Mouse (Mus musculus) megakaryocyte-erythroid progenitor cell, adult 5-6 weeks (primary cell): Measurements from ENCODE around the gene Zfp825. TPM values are rescaled to one million over a fixed set of nuclear protein-coding genes. Genes with fewer than 3 reads are reported as not detected.

Experiments
- total RNA-seq, 2 experiments: library from RNA; stranded (forward) in 1 of 2; stranded (reverse) in 1 of 2; fragments of 200-1000, 215-1000 nt in 1 of 2; fragments of >200 nt in 1 of 2; fragmentation: Nextera tagmentation in 1 of 2; gene quantifications; 2 replicates each; pipeline ENCODE4 v1.2.3; 2014 to 2017

Zfp825 gene
- total RNA-seq, 2 experiments from 2014 or later, result 3.4 to 10.5 TPM

Other genes with a start within 250 kb of the Zfp825 start
- gene Ahrr, start 201.7 kb downstream of the Zfp825 start, total RNA-seq (2014; fragmentation: Nextera tagmentation), result not detected in 2 replicates
- gene Ahrr, start 201.7 kb downstream of the Zfp825 start, total RNA-seq (2017), result 0.80 TPM in 1 of 2 replicates, not detected in the other
- gene Pdcd6, start 176.4 kb downstream of the Zfp825 start, total RNA-seq (2014; fragmentation: Nextera tagmentation), result 102 and 146 TPM in 2 replicates
- gene Pdcd6, start 176.4 kb downstream of the Zfp825 start, total RNA-seq (2017), result 107 and 126 TPM in 2 replicates
- gene Sdha, start 143.7 kb downstream of the Zfp825 start, total RNA-seq (2014; fragmentation: Nextera tagmentation), result 173 and 209 TPM in 2 replicates
- 330 and 537 TPM in 2 replicates for gene Sdha, start 143.7 kb downstream of the Zfp825 start, total RNA-seq (2017)
- 21.0 and 28.1 TPM in 2 replicates for gene Ccdc127, start 143.7 kb downstream of the Zfp825 start, total RNA-seq (2014; fragmentation: Nextera tagmentation)
- 41.0 and 71.2 TPM in 2 replicates for gene Ccdc127, start 143.7 kb downstream of the Zfp825 start, total RNA-seq (2017)
- not detected in 2 replicates for gene Lrrc14b, start 130.0 kb downstream of the Zfp825 start, total RNA-seq (2014; fragmentation: Nextera tagmentation)
- gene Lrrc14b, start 130.0 kb downstream of the Zfp825 start, total RNA-seq (2017), result not detected in 2 replicates
- gene Zfp72, start 103.2 kb downstream of the Zfp825 start, total RNA-seq (2014; fragmentation: Nextera tagmentation), result 1.0 and 2.0 TPM in 2 replicates
- gene Zfp72, start 103.2 kb downstream of the Zfp825 start, total RNA-seq (2017), result 1.6 and 7.2 TPM in 2 replicates
- gene Ftl1-ps1, start 94.3 kb downstream of the Zfp825 start, total RNA-seq (2014; fragmentation: Nextera tagmentation), result 33.0 and 41.4 TPM in 2 replicates
- 13.7 and 17.1 TPM in 2 replicates for gene Ftl1-ps1, start 94.3 kb downstream of the Zfp825 start, total RNA-seq (2017)
- 22.6 and 50.3 TPM in 2 replicates for gene Erap1, start 145.6 kb upstream of the Zfp825 start, total RNA-seq (2014; fragmentation: Nextera tagmentation)
- 38.8 and 156 TPM in 2 replicates for gene Erap1, start 145.6 kb upstream of the Zfp825 start, total RNA-seq (2017)